Mouse (Mus musculus): ENCODE results near the gene Synrg.

The Synrg gene

DNA sequence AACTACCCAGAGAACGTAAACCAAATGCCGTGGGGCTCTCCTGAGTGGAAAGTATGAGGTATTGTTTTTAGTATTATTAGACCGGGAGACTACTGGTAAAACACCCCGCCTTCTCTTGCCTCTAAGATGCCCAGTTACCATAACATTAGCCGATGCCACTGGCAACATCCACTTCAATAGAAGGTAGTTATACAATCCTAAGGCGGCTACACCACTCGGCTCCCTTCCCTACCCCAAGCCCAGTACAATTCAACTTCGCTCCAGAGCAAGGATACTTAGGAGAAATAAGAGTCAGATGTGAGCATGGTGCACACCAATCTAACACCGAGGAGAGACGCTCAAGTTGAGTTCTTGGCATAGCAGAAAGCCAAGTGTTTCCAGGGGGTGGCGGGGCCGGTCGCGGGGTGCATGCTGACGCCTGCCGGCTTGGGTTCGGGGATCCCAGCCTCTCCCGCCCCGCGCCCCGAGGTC, 103.5 kb downstream of the Synrg start:
- peak; percentile 23 for DNase-seq (ENCODE audit: low read depth, low spot score)
- Histone ChIP-seq H3K27me3 (ENCODE audit: control insufficient read depth, insufficient read depth, low read length, poor library complexity, severe bottlenecking) (no peaks in the 10 kb centered on the region; the same call in 1 of the 2 replicates), H3K36me3 (ENCODE audit: control insufficient read depth, insufficient read depth, low read length, poor library complexity, severe bottlenecking) (no peaks in the 10 kb centered on the region)

DNA sequence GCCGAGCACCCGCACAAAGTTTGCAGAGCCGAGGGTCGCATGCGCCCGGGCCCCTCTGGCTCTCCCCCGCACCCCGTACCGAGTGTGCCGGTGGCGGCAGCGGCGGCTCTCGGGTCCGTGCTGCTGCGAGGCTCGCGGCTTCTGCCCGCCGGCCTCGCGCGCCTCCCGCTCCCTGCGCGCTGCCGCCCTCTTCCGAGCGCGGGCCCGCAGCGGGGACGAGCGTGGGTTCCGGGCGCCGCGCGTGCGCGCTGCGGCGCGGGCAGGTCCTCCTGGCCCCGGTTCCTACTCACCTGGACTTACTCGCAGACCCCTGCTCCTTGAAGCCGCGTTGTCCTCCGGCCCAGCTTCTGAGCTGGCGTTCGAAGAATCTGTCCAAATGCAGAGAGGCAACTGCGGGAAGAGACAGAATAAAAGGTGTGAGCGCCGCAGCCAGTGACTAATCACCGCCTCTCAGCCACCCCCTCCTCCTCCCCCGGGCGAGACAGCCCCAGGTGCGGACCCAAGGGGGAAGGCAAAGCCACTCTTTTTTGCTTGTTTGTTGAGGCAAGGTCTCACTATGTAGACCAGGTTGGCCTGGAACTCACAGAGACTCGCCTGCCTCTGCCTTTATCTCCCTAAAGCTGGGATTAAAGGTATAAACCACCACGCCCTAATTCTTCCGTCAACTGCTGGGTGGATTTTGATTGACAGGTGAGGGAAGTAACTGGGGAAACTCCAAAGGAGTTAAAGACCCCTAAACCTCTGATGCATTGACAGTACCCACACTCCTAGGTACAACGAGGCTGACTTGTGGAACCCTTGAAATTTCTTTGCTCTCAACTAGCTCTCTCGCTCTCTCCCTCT, 104.2 kb downstream of the Synrg start:
- Histone ChIP-seq H3K36me3 (ENCODE audit: control insufficient read depth, insufficient read depth, low read length, poor library complexity, severe bottlenecking) (no peaks in the 10 kb centered on the region), H3K27me3 (ENCODE audit: control insufficient read depth, insufficient read depth, low read length, poor library complexity, severe bottlenecking) (no peaks in the 10 kb centered on the region; the same call in 1 of the 2 replicates)
- DNase-seq (ENCODE audit: low read depth, low spot score), result peak; percentile 56

GRCm38 (mm10) chr11:84069034-84069370, 104.8 kb downstream of the Synrg start, which contains the start of gene Dusp14:
Gene Dusp14 (minus strand): TSS chr11:84069261.
- no peaks in the 10 kb centered on the region for H3K36me3 ChIP-seq (ENCODE audit: control insufficient read depth, insufficient read depth, low read length, poor library complexity, severe bottlenecking)
- DNase-seq (ENCODE audit: low read depth, low spot score), result peak; percentile 35

DNA sequence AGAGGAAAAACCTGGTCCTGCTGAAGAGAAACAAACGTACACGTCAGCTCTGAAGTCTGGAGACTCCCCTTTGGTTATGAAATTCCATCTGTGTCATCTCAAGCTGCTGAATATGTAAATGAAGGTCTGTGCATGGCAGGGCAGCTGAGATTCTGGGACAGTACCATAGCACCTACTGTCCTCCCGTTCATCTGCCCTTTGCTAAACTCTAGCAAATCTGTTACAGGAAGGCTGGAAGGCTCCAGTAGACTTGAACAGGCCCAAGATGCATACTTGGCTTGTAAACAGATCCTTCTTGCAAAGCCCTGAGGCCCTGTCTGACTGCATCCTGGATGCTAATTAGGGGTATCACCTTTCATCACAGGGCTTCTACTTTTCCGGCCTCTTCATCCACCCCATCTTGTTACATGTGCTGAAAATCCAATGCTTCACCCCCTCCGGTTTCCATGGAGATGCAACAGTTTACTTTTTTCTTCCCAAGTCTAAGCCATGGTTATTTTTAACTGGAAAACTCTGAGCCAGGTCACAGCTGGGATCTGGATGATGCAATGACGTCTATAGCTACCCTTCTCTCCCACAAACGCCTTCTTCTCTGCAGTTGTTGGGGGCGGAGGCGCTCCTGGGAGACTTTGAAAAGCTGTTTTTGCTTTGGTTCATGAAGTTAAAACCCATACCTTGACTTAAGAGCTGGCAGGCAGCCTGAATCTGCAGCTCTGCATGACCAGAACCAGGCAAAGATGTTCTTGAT, 108.8 kb downstream of the Synrg start:
- DNase-seq (ENCODE audit: low read depth, low spot score), result no peak
- Histone ChIP-seq H3K27me3 (ENCODE audit: control insufficient read depth, insufficient read depth, low read length, poor library complexity, severe bottlenecking) (no peaks in the 10 kb centered on the region; the same call in 1 of the 2 replicates), H3K36me3 (ENCODE audit: control insufficient read depth, insufficient read depth, low read length, poor library complexity, severe bottlenecking) (no peaks in the 10 kb centered on the region)

More at GRCm38 (mm10) chr11:84069034-84069370, 104.8 kb downstream of the Synrg start, which contains the start of gene Dusp14:
- H3K27me3 ChIP-seq (ENCODE audit: control insufficient read depth, insufficient read depth, low read length, poor library complexity, severe bottlenecking), result no peaks in the 10 kb centered on the region; the same call in 1 of the 2 replicates

DNA sequence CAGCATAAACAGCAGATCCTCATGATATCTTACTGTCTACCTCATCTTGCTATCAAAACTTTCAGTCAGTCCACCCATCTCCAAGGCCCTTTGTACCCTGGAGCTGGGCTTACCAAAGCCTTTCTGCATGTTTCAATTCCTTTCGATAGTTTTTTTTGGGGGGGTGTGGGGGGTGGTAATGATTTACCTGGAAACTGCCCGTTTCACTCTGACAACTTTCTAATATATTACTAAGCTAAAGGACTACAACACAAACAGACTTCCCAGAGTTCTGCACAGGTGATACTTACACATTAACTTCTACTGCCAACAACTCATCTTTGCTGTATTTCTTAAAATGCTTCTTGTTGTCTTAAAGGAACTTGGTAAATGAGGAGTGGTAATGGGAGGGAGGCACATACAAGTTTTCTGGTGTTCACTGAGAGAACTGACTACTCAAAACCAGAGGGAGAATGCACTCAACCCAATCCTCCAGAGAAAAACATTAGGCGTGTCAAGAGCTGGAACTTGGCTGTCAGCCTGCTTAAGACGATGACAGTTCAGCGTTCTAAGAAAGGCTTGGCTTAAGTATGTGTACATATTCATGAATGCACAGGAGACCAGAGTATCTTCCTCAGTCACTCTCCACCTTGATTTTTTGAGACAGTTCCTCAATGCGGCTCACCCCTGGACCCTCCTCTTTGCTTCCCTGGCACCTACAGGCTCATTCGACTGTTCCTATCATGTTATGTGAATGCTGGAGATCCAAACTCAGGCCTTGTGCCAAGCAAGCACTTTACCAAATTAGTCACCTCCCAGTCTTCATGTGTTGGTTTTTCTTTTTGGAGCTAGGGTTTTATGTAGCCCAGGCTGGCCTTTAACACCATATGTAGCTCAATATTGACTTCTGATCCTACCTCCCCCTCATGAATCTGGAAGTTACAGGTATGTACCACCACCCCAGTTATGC, 109.9 kb downstream of the Synrg start:
- no peaks in the 10 kb centered on the region for H3K36me3 ChIP-seq (ENCODE audit: control insufficient read depth, insufficient read depth, low read length, poor library complexity, severe bottlenecking)
- DNase-seq (ENCODE audit: low read depth, low spot score), result no peak
- H3K27me3 ChIP-seq (ENCODE audit: control insufficient read depth, insufficient read depth, low read length, poor library complexity, severe bottlenecking), result no peaks in the 10 kb centered on the region; the same call in 1 of the 2 replicates

DNA sequence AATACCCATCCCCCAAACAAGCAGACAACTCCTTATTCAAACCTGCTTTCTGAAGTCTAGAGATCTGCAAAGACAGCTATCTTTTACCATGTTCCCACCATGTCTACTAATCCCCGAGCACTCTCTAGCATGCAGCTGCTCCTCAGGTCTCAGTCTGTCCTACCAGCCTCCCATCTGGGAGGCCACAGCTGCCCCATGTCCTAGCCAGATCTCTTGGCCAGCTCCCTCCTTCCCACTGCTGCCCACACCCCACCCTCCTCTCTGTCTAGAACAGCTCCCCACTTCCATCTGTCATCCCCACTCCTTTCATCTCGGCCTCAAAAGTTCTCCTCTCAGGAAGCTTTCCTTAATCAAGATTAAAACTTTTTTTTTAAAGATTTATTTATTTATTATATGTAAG, 112.8 kb downstream of the Synrg start:
- H3K36me3 ChIP-seq (ENCODE audit: control insufficient read depth, insufficient read depth, low read length, poor library complexity, severe bottlenecking), result no peaks in the 10 kb centered on the region
- DNase-seq (ENCODE audit: low read depth, low spot score), result no peak
- H3K27me3 ChIP-seq (ENCODE audit: control insufficient read depth, insufficient read depth, low read length, poor library complexity, severe bottlenecking), result no peaks in the 10 kb centered on the region

- no peaks in the 10 kb centered on the region for H3K27me3 ChIP-seq (ENCODE audit: control insufficient read depth, insufficient read depth, low read length, poor library complexity, severe bottlenecking)
- DNase-seq (ENCODE audit: low read depth, low spot score), result no peak
- no peaks in the 10 kb centered on the region for H3K36me3 ChIP-seq (ENCODE audit: control insufficient read depth, insufficient read depth, low read length, poor library complexity, severe bottlenecking)
Observed at GRCm38 (mm10) chr11:84078601-84079000, 114.4 kb downstream of the Synrg start.

- no peak for DNase-seq (ENCODE audit: low read depth, low spot score)
- Histone ChIP-seq H3K36me3 (ENCODE audit: control insufficient read depth, insufficient read depth, low read length, poor library complexity, severe bottlenecking) (no peaks in the 10 kb centered on the region), H3K27me3 (ENCODE audit: control insufficient read depth, insufficient read depth, low read length, poor library complexity, severe bottlenecking) (no peaks in the 10 kb centered on the region)
Observed at GRCm38 (mm10) chr11:84079361-84079760, 115.1 kb downstream of the Synrg start.

DNA sequence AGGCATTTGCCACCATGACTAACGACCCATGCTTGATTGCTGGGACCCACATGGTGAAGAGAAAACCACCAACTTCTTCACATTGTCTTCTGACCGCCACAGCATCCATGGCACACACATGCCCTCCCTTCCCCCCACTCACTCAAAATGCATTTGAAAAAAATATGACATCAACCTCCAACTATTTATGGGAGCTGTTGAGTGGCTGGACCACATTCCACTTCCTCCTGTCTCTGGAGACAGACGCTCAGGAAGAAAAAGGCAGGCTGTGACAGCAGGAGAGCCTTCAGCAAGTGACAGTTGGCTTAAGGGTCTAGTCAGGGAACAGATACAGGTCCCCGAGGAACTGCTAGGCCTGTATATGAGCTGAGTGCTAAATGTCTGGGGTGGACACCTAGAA, 115.7 kb downstream of the Synrg start:
- no peak for DNase-seq (ENCODE audit: low read depth, low spot score)
- no peaks in the 10 kb centered on the region for H3K27me3 ChIP-seq (ENCODE audit: control insufficient read depth, insufficient read depth, low read length, poor library complexity, severe bottlenecking)
- H3K36me3 ChIP-seq (ENCODE audit: control insufficient read depth, insufficient read depth, low read length, poor library complexity, severe bottlenecking), result no peaks in the 10 kb centered on the region

GRCm38 (mm10) chr11:84080327-84080726, 116.1 kb downstream of the Synrg start:
- Histone ChIP-seq H3K36me3 (ENCODE audit: control insufficient read depth, insufficient read depth, low read length, poor library complexity, severe bottlenecking) (no peaks in the 10 kb centered on the region), H3K27me3 (ENCODE audit: control insufficient read depth, insufficient read depth, low read length, poor library complexity, severe bottlenecking) (no peaks in the 10 kb centered on the region)
- no peak for DNase-seq (ENCODE audit: low read depth, low spot score)

- H3K36me3 ChIP-seq (ENCODE audit: control insufficient read depth, insufficient read depth, low read length, poor library complexity, severe bottlenecking), result no peaks in the 10 kb centered on the region
- no peak for DNase-seq (ENCODE audit: low read depth, low spot score)
- H3K27me3 ChIP-seq (ENCODE audit: control insufficient read depth, insufficient read depth, low read length, poor library complexity, severe bottlenecking), result no peaks in the 10 kb centered on the region
Observed at GRCm38 (mm10) chr11:84081901-84082300, 117.7 kb downstream of the Synrg start.

DNA sequence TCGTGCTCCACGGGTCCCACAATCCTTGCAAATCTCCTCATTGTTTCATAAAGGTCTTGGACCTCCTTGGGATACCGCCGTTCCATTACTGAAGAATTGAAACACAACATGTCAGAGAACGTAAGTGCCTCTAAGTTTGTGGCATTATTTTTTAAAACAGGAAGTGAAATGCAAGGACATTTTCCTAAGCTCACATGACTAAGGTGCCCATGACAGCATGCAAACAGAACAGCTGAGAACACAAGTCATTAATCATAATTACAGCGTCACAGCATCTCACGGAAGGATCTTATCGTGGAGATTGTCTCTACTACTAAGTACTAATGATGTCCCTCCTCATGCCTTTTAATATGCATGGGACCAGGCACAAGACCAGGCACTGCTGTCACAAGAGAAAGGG, 126.3 kb downstream of the Synrg start:
- Histone ChIP-seq H3K36me3 (ENCODE audit: control insufficient read depth, insufficient read depth, low read length, poor library complexity, severe bottlenecking) (0 out of 2 replicates have a peak, but pooled peaks cover 1% of the 10 kb centered on the region), H3K27me3 (ENCODE audit: control insufficient read depth, insufficient read depth, low read length, poor library complexity, severe bottlenecking) (no peaks in the 10 kb centered on the region)
- peak; percentile 16 for DNase-seq (ENCODE audit: low read depth, low spot score)

All from splenic B cell, adult 2 months (primary cell).